Mouse (Mus musculus) thymus, adult 2 months (tissue): ENCODE measurements around the gene Krt86.

Experiments used
- CTCF ChIP-seq: fragments of 200-500 bp; IDR thresholded peaks from 2 replicates; pipeline ENCODE4 v1.5.1; 2012; ENCODE audit warnings: mild to moderate bottlenecking, control low read depth, low read length, moderate library complexity, borderline replicate concordance; ENCODE audit not compliant: control insufficient read depth, poor library complexity, insufficient read depth; ENCODE audit errors: extremely low read depth
- POLR2A ChIP-seq: fragments of 200-500 bp; IDR thresholded peaks from 2 replicates; pipeline ENCODE4 v1.6.1; 2012; ENCODE audit warnings: mild to moderate bottlenecking, low read length, control low read depth, moderate library complexity; ENCODE audit not compliant: control insufficient read depth, poor library complexity, insufficient read depth; ENCODE audit errors: extremely low read depth

DNA sequence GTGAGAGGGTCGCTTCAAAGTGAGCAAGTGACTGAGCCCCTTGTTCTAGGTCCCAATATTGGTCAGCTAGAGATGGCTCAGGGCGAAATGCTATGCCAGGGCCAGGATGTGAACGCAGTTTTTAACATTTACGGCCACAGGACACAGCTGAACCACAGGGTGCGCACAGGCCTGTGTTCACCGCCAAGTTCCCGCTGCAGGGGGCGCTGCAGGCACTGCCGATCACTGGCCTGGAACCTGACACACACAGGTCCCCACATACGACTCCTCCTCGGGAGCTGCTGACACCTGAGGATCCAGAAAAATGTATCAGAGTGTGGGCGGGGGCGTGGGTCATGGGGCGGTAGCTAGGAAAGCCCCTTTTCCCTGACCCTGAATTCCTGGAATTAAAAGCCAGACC lies 14.0 kb upstream of the Krt86 start:
- TF ChIP-seq CTCF (no peak), POLR2A (no peak)
